Comparison of ENCODE assay signal across 17 mouse cellular contexts in genomic region chr8:12824562-12824961, GRCm38 (mm10). TPM values are rescaled to one million over a fixed set of nuclear protein-coding genes. Genes with fewer than 3 reads are reported as not detected.
A peak's percentile ranks its signal among the peaks of the same experiment; 100 is the strongest.
DNase-seq lines count a peak whose midpoint lies in the region; ATAC-seq and TF ChIP-seq lines count a peak whose summit lies in the region.
"Had no signal": no experiment of that assay in that cellular context is flagged by ENCODE, and none has a peak within 500 bp of the region (broad histone marks: within the 10 kb centered on the region; RNA-seq: fewer than 3 reads in every experiment).

No protein-coding gene starts in this region.

- no peak for DNase-seq in heart, postnatal 36 days
- DNase-seq in hindbrain, postnatal 0 days (ENCODE audit: low spot score) = peak; percentile 18
- DNase-seq in hindbrain, embryonic 14.5 days (ENCODE audit: low spot score) = no peak
- peak; percentile 25 for DNase-seq in lung, adult 2 months
- DNase-seq in lung, adult 18-20 months = no peak
- peak; percentile 8 for DNase-seq in yolk sac, embryonic 10.5 days (ENCODE audit: low spot score)
- DNase-seq: adrenal gland, adult 2 months; cerebellum, postnatal 10 days; gastrocnemius, postnatal 14 days; kidney, postnatal 14 days; retina, postnatal 1 day; thymus, postnatal 36 days had no signal

- peak overlapping the region; percentile 0; the same call in 1 of the 2 replicates for H3K4me2 ChIP-seq in heart, embryonic 11.5 days
- H3K4me2 ChIP-seq in hindbrain, postnatal 0 days (ENCODE audit: low read depth, low read length) = no peak overlapping the region
- no peak overlapping the region for H3K4me2 ChIP-seq in hindbrain, embryonic 14.5 days (replicated peaks)

- TF ChIP-seq CTCF in hindbrain, postnatal 0 days (IDR thresholded peaks at IDR 0.05; ENCODE audit: low read depth) = 0 out of 2 replicates have a peak, but pooled peaks have one; percentile 21
- no peak for TF ChIP-seq CTCF in lung, adult 2 months (IDR thresholded peaks at IDR 0.05; ENCODE audit: insufficient read depth, low read length)

- no peak overlapping the region for H3K9ac ChIP-seq in heart, embryonic 11.5 days (ENCODE audit: low read depth, low read length)
- H3K9ac ChIP-seq in hindbrain, postnatal 0 days (replicated peaks; ENCODE audit: low read length) = no peak overlapping the region
- H3K9ac ChIP-seq in hindbrain, embryonic 14.5 days = no peak overlapping the region

- H3K36me3 ChIP-seq in heart, embryonic 11.5 days (ENCODE audit: control insufficient read depth, insufficient read depth, low read length) = peaks cover 6% of the 10 kb centered on the region
- peaks cover 59% of the 10 kb centered on the region for H3K36me3 ChIP-seq in hindbrain, postnatal 0 days (ENCODE audit: insufficient read depth, low read length)
- H3K36me3 ChIP-seq in hindbrain, embryonic 14.5 days (replicated peaks; ENCODE audit: control insufficient read depth, insufficient read depth) = peaks cover 77% of the 10 kb centered on the region

- intact Hi-C loops in heart, postnatal 36 days (cut with DNase I) = no loop called here

- peak; percentile 55; the same call in 1 of the 2 replicates for ATAC-seq in heart, embryonic 11.5 days (replicated peaks; ENCODE audit: insufficient number of reproducible peaks, low FRiP score, low TSS enrichment)
- no peak; the same call in 1 of the 2 replicates for ATAC-seq in hindbrain, postnatal 0 days
- ATAC-seq in hindbrain, embryonic 14.5 days (ENCODE audit: low FRiP score) = no peak
- ATAC-seq: midbrain, embryonic 16.5 days had no signal

- H3K4me3 ChIP-seq in heart, embryonic 11.5 days (ENCODE audit: low read depth, low read length) = no peak overlapping the region
- no peak overlapping the region for H3K4me3 ChIP-seq in hindbrain, postnatal 0 days (ENCODE audit: low read length)
- H3K4me3 ChIP-seq in hindbrain, embryonic 14.5 days (replicated peaks; ENCODE audit: low read length) = no peak overlapping the region
- no peak overlapping the region for H3K4me3 ChIP-seq in lung, adult 2 months (replicated peaks; ENCODE audit: extremely low read depth, low read depth, low read length)
- H3K4me3 ChIP-seq: left cerebral cortex, adult 2 months; limb, embryonic 10.5 days had no signal

- H3K27me3 ChIP-seq in heart, embryonic 11.5 days (ENCODE audit: control insufficient read depth, insufficient read depth, low read length) = no peaks in the 10 kb centered on the region
- H3K27me3 ChIP-seq in hindbrain, postnatal 0 days (ENCODE audit: insufficient read depth, low read length) = no peaks in the 10 kb centered on the region
- H3K27me3 ChIP-seq in hindbrain, embryonic 14.5 days (ENCODE audit: control insufficient read depth, insufficient read depth, low read length) = no peaks in the 10 kb centered on the region

- H3K9me3 ChIP-seq in heart, embryonic 11.5 days (replicated peaks; ENCODE audit: control insufficient read depth, low read length) = no peaks in the 10 kb centered on the region
- H3K9me3 ChIP-seq in hindbrain, postnatal 0 days (ENCODE audit: low read length) = no peaks in the 10 kb centered on the region
- no peaks in the 10 kb centered on the region for H3K9me3 ChIP-seq in hindbrain, embryonic 14.5 days (ENCODE audit: control insufficient read depth, low read length)
- H3K9me3 ChIP-seq: limb, embryonic 10.5 days; megakaryocyte, embryonic 14.5 days had no signal

- 43% methylated on average over 10 of the region's 10 CpGs for WGBS in heart, embryonic 11.5 days (ENCODE audit: insufficient replicate concordance)
- 46% methylated on average over 10 of the region's 10 CpGs for WGBS in hindbrain, postnatal 0 days
- WGBS in hindbrain, embryonic 14.5 days = 44% methylated on average over 10 of the region's 10 CpGs
- 62% methylated on average over 10 of the region's 10 CpGs for WGBS in lung, adult 2 months

- peak overlapping the region; percentile 63; the same call in 1 of the 2 replicates for H3K27ac ChIP-seq in heart, embryonic 11.5 days (ENCODE audit: low read depth, low read length)
- no peak overlapping the region for H3K27ac ChIP-seq in hindbrain, postnatal 0 days
- no peak overlapping the region for H3K27ac ChIP-seq in hindbrain, embryonic 14.5 days
- H3K27ac ChIP-seq: left cerebral cortex, adult 2 months; limb, embryonic 10.5 days had no signal

- peaks cover 27% of the 10 kb centered on the region for H3K4me1 ChIP-seq in heart, embryonic 11.5 days (ENCODE audit: control insufficient read depth, insufficient read depth, low read length)
- no peaks in the 10 kb centered on the region for H3K4me1 ChIP-seq in hindbrain, postnatal 0 days (ENCODE audit: insufficient read depth, low read length)
- no peaks in the 10 kb centered on the region for H3K4me1 ChIP-seq in hindbrain, embryonic 14.5 days (replicated peaks; ENCODE audit: control insufficient read depth, insufficient read depth, low read length)
- H3K4me1 ChIP-seq in lung, adult 2 months (ENCODE audit: control insufficient read depth, insufficient read depth, low read length) = peaks cover 3% of the 10 kb centered on the region; the same call in 1 of the 2 replicates

- no peak for TF ChIP-seq POLR2A in lung, adult 2 months (IDR thresholded peaks at IDR 0.05; ENCODE audit: borderline replicate concordance, extremely low read depth, low read depth, low read length)

RNA-seq across cellular contexts. Expression of gene Mcf2l, which starts 49.0 kb away (rescaled TPM):
- 8.8 and 11.3 TPM in 2 replicates for polyA plus RNA-seq in heart, embryonic 11.5 days (2014; fragmentation: Nextera tagmentation; extraction: Ambion mirVana)
- 10 to 100 TPM; 53.3 to 77.9 TPM for total RNA-seq in heart, postnatal 36 days (2021)
- total RNA-seq in hindbrain, postnatal 0 days (2014; rRNA removed) = 298 and 316 TPM in 2 replicates
- polyA plus RNA-seq in hindbrain, postnatal 0 days (2015; fragmentation: Nextera tagmentation; extraction: Ambion mirVana) = 94.1 and 94.2 TPM in 2 replicates
- 158 and 173 TPM in 2 replicates for polyA plus RNA-seq in hindbrain, embryonic 14.5 days (2014; fragmentation: Nextera tagmentation; extraction: Ambion mirVana)
- polyA plus RNA-seq in lung, adult 2 months (2012; rRNA removed) = 42.8 and 65.2 TPM in 2 replicates

Comparison
In these comparisons a context has a peak if more than half of its experiments do, and no peak if none do; other contexts are left out.
1. DNase-seq: peak in hindbrain, postnatal 0 days (single experiment), lung, adult 2 months (single experiment) and yolk sac, embryonic 10.5 days (single experiment); none in heart, postnatal 36 days (0 of 2), hindbrain, embryonic 14.5 days (single experiment) and lung, adult 18-20 months (0 of 2).